Mouse (Mus musculus) adipocyte (in vitro differentiated cells): ENCODE measurements around the gene Adam11.

Source experiments
- DNase-seq: peaks from one replicate; pipeline ENCODE4 v3.0.0-alpha.2; 2016; ENCODE audit warnings: low spot score

The Adam11 gene

DNA sequence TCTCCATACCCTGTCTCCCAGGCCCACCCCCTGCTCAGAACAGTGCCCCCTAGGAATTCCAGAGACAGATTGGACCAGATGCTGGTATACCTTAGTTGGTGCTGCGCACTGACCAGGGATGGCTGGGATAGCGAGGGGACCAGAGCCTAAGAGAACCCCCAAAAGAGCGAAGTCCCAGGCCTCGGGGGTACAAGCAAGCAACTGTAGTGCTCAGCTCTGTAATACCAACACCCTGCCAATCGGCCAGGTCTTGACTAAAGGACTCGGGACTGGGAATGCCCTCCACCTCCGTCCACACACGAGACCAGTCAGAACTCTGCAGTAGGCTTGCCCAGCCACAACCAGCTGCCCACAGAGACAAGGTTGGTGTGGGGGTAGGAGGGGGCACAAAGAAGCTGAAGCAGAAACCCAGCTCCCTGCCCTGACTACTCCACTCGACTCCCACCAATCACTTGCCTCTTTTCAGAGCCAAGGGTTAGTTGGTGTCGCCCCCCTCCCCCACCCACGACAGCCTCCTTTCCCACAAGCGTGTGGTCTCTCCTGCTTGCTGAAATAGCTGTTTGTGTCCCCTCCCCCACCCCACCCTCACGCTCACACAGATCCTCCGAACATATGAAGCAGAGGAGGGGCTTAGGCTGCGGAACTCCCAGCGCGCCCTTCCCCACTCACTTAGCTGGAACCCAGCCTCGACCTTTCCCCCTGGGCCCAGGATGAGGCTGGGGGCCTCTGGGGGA lies 7.5 kb upstream of the Adam11 start:
- DNase-seq: no peak

DNA sequence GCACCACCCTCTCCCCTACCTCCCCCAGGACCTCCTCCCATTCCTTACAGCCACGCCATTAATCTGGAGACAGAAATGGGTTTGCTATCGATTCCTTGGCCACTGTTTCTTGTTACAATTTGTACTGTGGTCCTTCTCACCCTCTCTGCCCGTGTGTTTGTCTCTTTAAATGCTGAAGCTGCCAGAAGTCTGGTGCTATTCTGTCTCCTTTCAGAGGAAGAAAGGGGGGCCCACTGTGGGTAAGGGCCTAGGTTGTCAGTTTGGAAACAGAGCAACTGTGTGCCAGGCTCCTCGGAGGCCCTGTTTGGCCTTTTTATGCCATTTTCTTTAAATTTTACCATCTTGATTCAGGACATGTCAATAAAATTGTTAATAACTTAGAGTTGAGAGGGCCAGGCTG lies 6.8 kb upstream of the Adam11 start:
- no peak for DNase-seq

DNA sequence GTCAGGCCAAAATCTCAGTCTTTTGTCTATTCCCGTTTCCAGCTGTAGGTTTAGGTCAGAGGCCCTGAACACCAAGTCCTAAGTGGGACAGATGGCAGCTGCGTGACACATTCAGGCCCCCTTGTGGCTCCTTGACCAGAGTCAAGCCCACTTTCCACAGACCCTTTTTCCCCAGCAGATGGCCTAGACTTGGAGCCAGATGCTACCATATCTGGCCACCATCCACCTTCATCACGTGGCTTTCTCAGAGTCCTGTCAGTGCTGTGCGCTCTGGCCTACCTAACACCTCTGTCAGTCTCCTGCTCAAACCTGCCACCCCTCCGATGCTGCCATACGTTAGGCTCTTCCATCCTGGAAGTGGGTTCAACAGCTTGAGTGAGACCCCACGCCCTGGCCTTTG lies 5.8 kb upstream of the Adam11 start:
- DNase-seq: no peak

DNA sequence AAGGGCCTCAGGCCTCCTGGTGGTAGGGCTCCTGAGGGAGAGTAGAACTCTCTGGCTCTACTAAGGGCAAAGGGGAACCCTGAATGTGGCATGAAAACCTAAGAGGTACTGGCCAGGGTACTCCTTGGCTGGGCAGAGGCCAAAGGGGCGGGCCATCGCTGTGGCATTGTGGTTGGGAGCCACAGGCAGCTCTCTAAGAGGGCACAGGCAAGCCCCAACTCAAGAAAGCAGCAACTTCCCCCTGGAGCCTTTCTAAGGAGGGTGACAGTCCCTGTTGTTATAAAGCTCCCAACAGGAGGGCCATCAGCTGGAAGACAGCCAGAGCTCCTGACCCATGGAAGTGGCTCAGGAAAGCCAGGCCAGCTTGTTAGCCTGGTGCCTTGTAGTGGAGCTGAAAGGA lies 2.3 kb upstream of the Adam11 start:
- DNase-seq: peak; percentile 28

DNA sequence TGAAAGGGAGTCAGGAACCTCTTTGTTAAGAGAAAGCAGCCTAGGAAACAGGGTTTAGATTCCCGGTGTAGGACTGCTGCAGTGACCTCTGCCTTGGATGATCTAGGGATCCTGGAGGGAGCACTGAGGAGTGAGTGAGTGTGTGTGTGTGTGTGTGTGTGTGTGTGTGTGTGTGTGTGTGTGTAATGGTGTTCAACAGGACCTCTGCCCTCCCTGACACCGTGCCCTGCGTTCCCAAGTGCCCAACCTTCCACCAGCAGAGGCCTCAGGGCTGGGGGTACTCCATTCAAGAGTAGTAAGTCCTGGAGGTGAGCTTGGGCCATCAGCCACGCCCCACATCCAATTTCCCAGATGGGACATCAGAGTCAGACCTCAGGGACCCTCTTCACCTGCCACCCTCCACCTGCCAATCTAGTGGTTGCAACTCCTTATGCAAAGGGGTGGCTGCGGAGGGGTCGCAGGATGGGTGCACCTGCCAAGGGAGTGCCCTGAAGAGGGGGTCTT lies 382 bp upstream of the Adam11 start:
- no peak for DNase-seq

DNA sequence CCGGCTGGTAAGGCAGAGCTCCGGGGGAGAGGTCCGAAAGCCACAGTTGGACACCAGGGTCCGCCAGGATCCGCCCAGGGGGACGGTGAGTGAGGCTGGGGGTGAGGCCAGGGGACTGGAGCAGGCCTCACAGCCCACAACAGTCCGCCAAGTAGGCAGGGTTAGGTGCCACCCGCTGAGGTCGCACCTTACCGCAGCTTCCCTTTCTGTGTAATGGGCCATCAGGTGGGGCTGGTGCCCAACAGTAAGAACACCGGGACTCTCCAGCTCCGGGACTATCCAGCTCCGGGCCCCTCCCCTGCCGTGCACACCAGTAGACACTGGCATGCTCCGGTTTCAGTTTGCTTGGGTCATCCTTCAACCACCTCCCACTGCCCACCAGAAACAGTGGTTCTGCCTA lies 1.0 kb downstream of the Adam11 start:
- DNase-seq: no peak

DNA sequence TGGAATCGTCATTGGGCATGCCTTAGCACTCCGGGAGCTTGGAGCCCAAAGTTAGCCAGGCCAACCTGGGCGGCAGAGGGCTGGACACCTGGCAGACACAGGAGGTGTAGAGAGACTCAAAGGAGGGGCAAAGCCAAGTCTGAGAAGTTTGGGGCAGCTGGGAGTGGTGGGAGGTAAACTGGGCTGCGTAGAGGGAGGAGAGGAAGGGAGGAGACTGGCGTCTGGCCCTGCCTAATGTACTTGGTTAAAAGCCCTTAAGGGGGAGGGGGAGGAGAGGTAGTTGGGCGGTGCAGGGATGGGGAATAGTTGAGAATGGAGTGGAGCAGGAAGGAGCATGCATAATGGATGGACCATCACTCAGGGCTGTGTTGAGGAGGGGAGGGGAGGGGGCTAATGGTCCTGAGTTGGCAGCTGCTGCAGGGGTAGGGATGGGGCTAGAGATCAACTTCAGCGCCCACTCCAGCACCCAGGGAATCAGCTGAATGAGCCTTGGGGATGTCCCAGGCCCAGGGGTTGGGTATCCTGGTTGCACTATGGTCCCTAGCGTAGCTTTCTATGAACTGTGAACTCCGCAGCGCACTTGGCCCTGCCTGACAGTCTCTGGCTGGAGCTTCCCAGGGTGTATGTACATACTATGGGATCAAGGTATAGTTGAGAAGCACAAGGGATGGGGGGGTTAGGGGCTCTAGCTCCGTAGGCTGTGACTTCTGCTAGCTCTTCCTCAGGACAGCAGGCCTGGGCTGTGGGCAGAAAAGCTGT lies 1.9 kb downstream of the Adam11 start:
- DNase-seq: no peak

DNA sequence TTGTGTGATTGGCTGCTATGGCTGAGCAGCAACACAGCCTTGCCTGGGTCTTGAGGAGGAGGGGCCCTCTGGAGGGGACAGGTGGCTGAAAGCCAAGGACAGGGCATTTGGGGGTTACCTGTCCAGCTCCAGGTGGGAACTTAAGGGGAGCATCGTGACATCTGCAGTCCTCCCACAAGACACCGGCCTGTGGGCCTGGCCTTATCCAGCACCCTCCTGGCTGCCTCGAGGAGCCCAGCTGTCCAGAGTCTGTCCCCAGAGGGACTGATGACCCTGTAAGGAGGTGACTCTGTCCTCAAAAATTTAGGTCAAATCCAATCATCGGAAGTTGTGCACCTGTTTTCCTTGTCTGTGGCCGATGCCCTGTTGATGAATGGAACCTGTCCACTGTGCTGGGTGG lies 4.2 kb downstream of the Adam11 start:
- no peak for DNase-seq

DNA sequence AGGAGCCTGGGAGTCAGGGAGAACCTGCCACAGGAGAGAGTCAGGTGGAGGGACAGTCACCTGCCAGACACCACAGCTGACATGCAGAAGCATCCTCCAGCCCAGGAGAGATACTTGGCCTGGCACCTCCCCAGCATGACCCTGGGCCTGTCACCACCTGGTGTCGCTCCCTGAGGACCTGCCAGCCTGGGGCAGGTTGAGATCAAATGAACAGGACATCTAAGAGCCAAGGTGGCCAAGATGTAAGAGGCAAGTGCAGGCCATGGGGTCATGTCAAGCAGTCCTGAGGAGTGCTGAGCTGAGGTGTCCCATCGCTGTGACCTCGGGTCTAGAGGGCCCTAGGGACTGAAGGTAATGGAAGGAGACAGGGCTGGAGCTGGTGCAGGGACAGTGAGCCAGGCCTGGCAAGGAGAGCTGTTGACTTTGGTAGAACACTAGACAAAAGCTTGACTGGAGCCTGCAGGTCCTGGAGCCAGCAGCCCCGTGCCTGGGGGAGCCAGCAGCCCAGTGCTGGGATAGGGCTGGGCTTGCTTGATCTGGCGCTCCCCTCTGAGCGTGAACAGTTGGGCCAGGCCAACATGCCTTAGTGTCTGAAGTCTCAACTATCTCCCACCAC lies 5.9 kb downstream of the Adam11 start:
- DNase-seq: no peak

DNA sequence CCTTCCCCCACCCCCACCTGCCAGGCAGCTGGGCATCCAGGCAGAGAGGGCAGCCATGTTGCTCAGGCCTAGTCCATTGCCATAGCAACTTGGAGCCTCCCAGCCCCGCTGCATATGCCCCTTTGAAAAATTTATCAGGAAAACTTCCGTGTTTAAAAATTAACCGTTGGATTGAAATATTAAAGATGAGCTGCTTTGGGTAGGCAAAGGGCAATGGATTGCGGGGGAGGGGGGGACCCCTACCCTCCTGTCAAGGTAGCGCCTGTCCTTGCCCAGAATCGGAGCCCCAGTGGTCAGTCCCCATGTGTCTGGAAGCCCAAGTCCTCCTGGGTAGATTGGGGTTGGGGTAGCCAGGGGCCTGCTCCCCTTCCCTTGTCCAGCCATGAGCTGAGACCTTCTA lies 7.9 kb downstream of the Adam11 start:
- no peak for DNase-seq

DNA sequence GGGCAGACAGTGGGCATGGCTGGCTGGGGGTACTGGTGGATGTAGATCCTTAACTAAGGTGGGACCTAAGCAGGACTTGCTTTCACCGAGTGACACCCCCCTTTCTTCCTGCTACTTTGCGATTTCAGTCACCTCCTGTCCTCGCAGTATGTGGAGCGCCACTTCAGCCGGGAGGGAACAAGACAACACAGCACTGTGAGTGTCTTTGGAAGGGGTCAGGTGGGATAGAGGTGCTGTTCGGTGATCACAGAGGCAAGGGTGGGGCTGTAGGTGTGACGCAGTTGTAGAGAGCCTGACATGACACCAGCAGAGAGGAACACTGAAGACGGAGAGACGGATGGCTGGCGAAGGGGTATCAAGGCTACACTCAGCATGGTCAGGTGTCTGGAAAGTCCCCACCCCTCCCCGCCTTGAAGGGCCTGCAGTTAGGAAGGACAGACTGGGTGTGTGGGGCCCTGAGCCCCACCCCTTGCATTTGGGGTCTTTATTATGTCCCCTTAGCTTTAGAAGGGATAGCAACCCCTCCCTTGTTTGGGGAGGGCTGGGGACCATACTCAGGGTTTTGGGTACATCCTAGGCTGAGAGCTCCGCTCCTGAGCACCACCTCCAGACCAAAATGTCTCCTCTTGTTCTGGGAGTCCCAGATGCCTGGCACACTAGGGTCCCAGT lies 8.9 kb downstream of the Adam11 start:
- DNase-seq: no peak

DNA sequence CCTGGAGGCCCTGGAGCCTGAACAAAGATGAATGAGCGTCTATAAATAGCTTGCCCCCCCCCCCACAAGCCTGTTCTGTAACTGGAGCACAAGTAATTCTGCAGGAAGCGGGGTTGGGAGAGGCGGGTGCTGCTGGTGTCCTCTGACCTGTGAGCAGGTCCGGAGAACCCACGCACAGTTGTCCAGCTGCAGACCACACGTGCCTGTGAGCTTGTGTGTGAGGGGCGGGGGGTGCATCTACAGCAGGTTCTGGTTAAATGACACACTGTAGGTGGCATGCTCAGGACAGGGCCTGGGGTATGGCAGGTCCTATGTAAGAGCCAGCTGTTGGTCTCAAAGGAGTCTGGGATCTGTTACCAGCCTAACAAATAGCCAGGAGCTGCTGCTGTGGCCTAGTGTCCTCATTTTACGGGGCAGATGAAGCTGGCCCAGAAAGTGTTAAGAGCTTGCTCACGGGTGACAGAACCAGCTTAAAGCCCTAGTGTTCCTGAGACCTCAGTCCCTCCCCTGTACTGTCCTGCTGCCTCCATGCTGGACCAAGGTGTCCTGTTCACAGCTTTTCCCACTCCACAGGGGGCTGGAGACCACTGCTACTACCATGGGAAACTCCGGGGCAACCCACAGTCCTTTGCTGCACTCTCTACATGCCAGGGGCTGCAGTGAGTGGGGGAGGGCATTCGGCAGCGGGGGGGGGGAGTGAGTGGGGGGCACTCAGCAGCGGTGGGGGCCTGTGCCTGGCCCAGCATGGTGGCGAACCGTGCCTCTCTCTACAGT lies 9.6 kb downstream of the Adam11 start:
- DNase-seq: no peak

DNA sequence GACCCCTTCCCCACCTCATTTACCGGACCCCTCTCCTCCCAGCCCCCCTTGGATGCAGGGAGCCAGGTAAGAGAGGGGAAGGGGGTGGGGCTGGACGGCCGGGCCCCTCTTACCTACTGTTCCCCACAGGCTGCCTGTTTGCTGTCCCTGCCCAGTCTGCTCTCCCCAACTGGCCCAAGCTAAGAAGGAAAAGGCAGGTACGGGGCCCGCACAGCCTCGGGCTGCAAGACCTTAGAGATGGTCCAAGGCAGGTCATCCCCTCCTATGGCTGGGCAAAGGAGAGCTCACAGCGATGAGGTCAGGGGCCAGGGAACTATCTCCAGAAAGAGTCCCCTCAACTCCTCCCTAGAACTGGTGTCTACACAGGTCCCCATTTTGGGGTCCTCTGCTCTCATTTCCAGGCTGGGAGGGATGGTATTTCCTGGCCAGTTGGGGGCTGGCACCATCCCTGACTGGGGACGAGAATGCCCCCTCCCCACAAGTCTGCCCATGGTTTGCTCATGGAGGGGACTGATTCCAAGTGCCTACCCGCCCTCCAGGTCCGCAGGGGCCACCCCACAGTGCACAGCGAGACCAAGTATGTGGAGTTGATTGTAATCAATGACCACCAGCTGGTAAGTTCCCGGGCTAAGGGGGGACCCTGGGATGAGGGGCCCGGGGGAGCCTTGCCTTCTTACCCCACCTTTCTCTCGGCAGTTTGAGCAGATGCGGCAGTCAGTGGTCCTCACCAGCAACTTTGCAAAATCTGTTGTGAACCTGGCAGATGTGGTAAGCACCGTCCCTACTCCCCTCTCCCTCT lies 10.9 kb downstream of the Adam11 start:
- no peak for DNase-seq

DNA sequence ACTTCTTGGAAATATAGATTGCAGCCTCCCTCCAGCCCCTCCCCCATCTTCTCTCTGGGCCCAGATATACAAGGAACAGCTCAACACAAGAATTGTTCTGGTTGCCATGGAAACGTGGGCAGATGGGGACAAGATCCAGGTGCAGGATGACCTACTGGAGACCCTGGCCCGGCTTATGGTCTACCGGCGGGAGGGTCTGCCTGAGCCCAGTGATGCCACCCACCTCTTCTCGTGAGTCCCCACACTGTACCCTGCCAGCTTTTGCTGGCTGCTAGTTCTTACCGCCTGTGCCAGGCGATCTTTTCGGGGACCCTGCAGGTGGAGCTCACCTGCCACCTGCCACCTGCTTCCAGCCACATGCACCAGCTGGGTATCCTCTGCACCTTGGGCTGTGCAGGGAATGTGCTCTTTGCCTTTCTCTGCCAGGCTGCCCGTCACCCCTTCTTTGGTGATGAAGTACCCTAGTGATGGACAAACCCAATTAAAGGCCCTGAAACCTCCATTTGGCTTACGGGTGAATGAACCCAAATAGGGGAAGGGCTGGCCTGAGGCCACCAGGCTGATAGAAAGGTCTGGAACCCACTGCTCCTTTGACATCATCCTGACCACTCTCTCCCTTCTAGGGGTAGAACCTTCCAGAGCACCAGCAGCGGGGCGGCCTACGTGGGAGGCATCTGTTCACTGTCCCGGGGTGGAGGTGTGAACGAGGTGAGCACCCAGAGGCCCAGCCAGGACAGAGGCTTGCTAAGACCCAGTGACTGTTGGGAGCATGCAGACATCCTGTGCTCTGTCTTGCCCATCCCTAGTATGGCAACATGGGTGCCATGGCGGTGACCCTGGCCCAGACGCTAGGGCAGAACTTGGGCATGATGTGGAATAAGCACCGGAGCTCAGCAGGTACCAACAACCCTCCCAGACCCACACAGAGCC lies 11.8 kb downstream of the Adam11 start:
- no peak for DNase-seq

DNA sequence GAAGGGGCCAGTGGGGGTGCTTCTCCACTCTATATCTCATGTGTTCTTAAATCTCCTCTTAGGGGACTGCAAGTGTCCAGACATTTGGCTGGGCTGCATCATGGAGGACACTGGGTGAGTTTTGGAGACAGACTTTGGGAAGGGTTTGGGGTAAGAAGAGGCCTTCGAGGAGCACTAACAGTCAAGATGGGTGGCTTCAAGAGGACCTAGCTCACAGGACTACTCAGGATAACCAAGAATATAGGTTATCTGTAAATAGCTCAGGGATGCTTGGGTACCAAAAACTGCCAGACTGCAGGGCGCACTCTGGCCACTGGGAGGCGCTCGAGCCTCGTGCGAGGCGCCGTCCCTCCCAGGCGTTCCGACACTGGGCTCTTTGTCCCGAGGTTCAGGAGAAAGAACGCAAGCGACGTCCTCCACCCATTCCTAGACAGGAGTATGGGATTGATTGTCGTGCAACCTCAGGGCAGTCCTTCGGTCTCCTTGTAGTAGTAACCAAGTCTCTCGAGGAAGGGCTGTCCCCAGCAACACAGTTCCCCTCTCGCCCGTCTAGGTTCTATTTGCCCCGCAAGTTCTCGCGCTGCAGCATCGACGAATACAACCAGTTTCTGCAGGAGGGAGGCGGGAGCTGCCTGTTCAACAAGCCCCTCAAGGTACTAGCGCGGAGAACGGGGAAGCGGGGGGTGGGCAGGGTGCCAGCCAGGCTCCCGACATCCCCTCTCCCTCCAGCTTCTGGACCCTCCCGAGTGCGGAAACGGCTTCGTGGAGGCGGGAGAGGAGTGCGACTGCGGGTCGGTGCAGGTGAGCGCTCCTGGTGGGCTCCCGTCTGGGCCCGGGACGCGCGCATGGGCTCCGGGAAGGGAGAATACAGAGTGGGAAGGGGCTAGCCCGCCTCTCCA lies 12.7 kb downstream of the Adam11 start:
- peak; percentile 85 for DNase-seq

DNA sequence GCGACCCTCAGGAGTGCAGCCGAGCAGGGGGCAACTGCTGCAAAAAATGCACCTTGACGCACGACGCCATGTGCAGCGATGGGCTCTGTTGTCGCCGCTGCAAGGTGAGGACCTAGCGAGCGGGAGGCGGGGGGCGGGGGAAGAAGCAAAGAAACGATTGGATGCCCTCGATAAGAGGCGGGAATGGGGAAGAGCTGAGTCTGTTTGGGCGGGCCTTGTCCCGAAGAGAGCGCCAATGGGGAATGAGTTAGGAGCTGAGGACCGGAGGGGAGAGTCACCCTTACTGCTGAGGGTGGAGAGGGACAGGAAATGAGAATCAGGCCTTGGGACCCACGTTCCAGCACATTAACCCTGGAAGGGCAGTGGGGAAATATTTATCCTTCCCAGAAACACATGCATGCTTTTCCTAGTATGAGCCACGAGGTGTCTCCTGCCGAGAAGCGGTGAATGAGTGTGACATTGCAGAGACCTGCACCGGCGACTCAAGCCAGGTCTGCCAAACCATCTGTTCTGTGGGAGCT lies 13.4 kb downstream of the Adam11 start:
- peak; percentile 75 for DNase-seq

DNA sequence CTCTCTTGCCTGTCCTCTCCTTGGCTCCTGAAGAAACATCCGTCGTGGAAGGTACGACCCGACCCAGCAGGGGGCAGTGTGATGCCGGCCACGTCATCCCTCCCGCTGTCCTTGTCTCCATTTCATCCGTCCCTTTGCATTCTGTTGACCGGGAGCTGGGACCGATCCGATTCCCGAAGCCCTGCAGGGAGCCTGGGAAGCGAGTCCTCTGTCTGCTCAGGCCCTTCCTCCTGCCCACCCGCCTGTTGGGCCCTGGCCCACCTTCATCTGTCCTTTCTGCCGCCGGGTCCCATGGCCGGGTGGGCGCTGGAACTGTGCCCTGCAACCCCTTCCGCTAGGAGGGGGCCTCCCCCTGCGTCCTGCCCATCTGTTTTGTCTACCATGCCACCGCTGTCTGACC lies 16.4 kb downstream of the Adam11 start:
- peak; percentile 73 for DNase-seq

DNA sequence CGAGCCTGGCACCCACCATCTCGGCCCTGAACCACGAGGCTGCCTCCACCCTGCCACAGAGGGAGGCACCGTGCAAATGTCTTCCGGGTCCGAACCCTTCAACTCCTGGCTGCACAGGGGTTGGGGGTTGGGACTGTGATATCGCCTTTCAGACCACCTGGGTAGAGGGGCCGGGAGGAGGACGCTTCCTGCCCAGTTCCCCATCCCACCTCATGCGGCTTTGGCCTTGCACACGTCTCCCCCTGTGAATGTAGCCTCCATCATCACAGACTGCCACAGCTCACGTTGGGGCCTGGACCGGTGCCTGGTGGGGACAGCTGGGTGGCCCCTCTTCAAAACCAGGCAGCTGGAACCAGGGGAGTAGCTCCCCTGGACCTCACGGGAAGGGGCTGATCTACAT lies 16.9 kb downstream of the Adam11 start:
- no peak for DNase-seq

DNA sequence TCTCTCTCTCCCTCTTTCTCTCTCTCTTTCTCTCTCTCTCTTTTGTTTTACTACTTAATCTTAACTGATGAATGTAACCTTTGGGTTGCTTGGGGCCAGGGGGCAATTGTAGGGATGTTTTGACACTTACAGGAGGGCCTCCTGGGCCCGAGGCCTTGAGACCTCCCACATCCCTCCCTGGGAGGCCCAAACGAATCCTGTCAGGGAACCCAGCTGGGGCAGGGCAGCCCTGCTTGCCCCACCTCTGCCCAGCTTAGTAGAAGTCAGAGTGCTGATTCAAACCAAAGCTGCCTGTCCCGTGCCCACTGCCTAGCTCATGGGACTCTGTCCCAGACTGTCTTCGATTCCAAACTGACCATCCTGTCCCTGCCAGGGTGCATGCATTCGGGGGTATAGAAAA lies 17.4 kb downstream of the Adam11 start:
- no peak for DNase-seq
